Mouse (Mus musculus) CH12.LX (cell line): ENCODE data around the gene Exoc2.

Experiments
- CTCF ChIP-seq, 2 experiments: IDR thresholded peaks in 1 of 2; conservative IDR thresholded peaks in 1 of 2; 2 replicates each; pipeline ENCODE4 v1.5.1; 2011 to 2012; ENCODE audit warnings: low read depth in 2 of 2, low read length in 2 of 2, improper control_type of control experiment in 1 of 2, inconsistent platforms in 1 of 2, mild to moderate bottlenecking in 1 of 2, moderate library complexity in 1 of 2
- EP300 ChIP-seq: IDR thresholded peaks from 2 replicates; pipeline ENCODE4 v1.6.1; 2011; ENCODE audit warnings: low read length, improper control_type of control experiment
- MAX ChIP-seq: IDR thresholded peaks from 2 replicates; pipeline ENCODE4 v1.6.1; 2011; ENCODE audit warnings: low read length, improper control_type of control experiment
- MAZ ChIP-seq: IDR thresholded peaks from 2 replicates; pipeline ENCODE4 v1.6.1; 2012; ENCODE audit warnings: low read depth, mild to moderate bottlenecking, inconsistent platforms, low read length, improper control_type of control experiment, moderate library complexity
- POLR2A ChIP-seq: IDR thresholded peaks from 2 replicates; pipeline ENCODE4 v1.6.1; 2011; ENCODE audit warnings: low read depth, mild to moderate bottlenecking, improper control_type of control experiment, low read length
- UBTF ChIP-seq: IDR thresholded peaks from 2 replicates; pipeline ENCODE4 v1.6.1; 2012; ENCODE audit warnings: low read depth, mild to moderate bottlenecking, inconsistent platforms, low read length, improper control_type of control experiment, moderate library complexity

DNA sequence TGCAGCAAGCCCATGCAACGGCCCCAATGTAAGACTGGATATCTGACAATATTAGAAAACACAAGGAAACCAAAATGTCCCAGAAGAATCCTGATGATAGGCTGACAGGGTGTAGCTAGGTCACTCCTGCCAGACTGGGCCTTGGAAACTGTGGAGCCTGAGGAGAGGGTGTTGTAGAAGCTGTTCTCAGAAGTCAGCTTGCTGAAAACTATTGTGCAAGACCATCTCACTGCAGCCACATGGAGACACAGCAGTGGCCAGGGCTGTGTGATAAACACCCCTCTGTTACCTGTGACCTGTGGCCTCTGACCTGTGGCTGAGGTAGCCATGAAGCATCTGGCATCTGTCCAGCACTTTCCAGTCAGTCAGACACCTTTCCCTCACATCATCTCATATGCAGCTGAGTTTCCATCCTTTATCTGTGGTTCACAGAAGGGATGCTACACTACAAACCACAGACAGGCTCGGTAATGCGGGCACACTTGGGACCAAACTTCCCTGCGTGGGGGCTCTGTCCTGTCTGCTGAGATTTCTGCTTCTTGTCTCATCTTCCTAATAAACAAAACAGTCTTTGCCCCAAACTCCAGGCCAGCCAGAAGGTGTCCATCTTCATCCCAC, 188.4 kb downstream of the Exoc2 start:
- TF ChIP-seq EP300 (no peak), CTCF (conservative IDR thresholded peaks at IDR 0.05 in 1 of 2, IDR thresholded peaks at IDR 0.05 in 1 of 2; ENCODE audit: low read depth in 2 of 2, low read length in 2 of 2) (no peak), MAX (no peak), POLR2A (no peak), MAZ (no peak), UBTF (no peak)
